ENCODE assay signal across 9 mouse cellular contexts in the genomic region with DNA sequence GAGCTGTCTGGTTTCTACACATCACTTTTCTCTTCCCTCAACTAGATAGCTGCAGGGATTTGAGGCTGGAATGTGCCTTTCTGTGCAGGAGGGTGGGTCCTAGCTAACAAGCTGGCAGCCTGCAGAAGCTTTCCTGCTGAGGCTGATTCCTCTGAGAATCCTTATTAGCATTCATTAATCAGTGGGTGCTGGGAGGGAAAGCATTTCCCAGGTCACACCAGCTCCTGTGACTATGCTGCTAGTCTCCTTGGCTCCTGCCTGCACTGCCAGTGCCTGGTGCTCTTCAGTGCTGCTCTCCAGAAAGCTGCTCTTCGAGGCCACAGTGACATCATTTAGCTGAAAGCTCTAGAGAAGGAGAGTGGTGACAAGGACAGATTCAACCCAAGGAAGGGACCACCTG.
A peak's percentile ranks its signal among the peaks of the same experiment; 100 is the strongest.
DNase-seq lines count a peak whose midpoint lies in the region; ATAC-seq and TF ChIP-seq lines count a peak whose summit lies in the region.
"Had no signal": no experiment of that assay in that cellular context is flagged by ENCODE, and none has a peak within 500 bp of the region (broad histone marks: within the 10 kb centered on the region; RNA-seq: fewer than 3 reads in every experiment).

No protein-coding gene starts in this region.

- H3K27me3 ChIP-seq in kidney, adult 2 months (replicated peaks; ENCODE audit: control insufficient read depth, insufficient read depth, low read length), result no peaks in the 10 kb centered on the region
- H3K27me3 ChIP-seq in forebrain, postnatal 0 days (ENCODE audit: insufficient read depth, low read length), result no peaks in the 10 kb centered on the region

- peak; percentile 54; the same call in 1 of the 2 replicates for ATAC-seq in forebrain, postnatal 0 days
- no peak for ATAC-seq in megakaryocyte-erythroid progenitor cell, adult 5-6 weeks (replicated peaks; ENCODE audit: low FRiP score, low TSS enrichment, poor library complexity, severe bottlenecking)

- H3K4me2 ChIP-seq in forebrain, postnatal 0 days (ENCODE audit: low read depth), result no peak overlapping the region

- peaks cover 37% of the 10 kb centered on the region for H3K4me1 ChIP-seq in kidney, adult 2 months (ENCODE audit: control insufficient read depth, insufficient read depth, low read length)
- peaks cover 8% of the 10 kb centered on the region for H3K4me1 ChIP-seq in forebrain, postnatal 0 days (ENCODE audit: insufficient read depth)
- H3K4me1 ChIP-seq in olfactory bulb, adult 2 months (ENCODE audit: control insufficient read depth, insufficient read depth, low read length), result peaks cover 26% of the 10 kb centered on the region

- no peaks in the 10 kb centered on the region for H3K36me3 ChIP-seq in kidney, adult 2 months (ENCODE audit: control insufficient read depth, insufficient read depth, low read length)
- H3K36me3 ChIP-seq in forebrain, postnatal 0 days (ENCODE audit: insufficient read depth), result no peaks in the 10 kb centered on the region

- H3K27ac ChIP-seq in kidney, adult 2 months (ENCODE audit: insufficient read depth, low read depth, low read length), result 0 out of 2 replicates have a peak overlapping the region, but pooled peaks have one; percentile 65
- H3K27ac ChIP-seq in forebrain, postnatal 0 days (ENCODE audit: low read depth, low read length), result peak overlapping the region; percentile 58; the same call in 1 of the 2 replicates
- H3K27ac ChIP-seq in olfactory bulb, adult 2 months (ENCODE audit: insufficient read depth, low read depth, low read length), result peak overlapping the region; percentile 34

- no peak overlapping the region for H3K9ac ChIP-seq in forebrain, postnatal 0 days

- WGBS in kidney, adult 2 months, result 16% methylated on average over 1 of the region's 1 CpGs
- 0% methylated on average over 1 of the region's 1 CpGs for WGBS in forebrain, postnatal 0 days
- WGBS in olfactory bulb, adult 2 months, result 7% methylated on average over 1 of the region's 1 CpGs

- TF ChIP-seq CTCF in kidney, adult 2 months (conservative IDR thresholded peaks at IDR 0.05; ENCODE audit: insufficient read depth, insufficient read length, low read depth, low read length), result no peak
- TF ChIP-seq CTCF in brain, embryonic 14.5 days (IDR thresholded peaks at IDR 0.05; ENCODE audit: borderline replicate concordance, extremely low read depth, insufficient read depth, insufficient read length), result no peak
- no peak for TF ChIP-seq CTCF in forebrain, postnatal 0 days (IDR thresholded peaks at IDR 0.05; ENCODE audit: low read depth)
- no peak for TF ChIP-seq CTCF in olfactory bulb, adult 2 months (IDR thresholded peaks at IDR 0.05; ENCODE audit: insufficient read depth, low read depth, low read length)

- DNase-seq in kidney, adult 2 months, result peak; percentile 54
- no peak for DNase-seq in kidney, postnatal 10 days
- peak; percentile 84 for DNase-seq in brain, embryonic 14.5 days (ENCODE audit: low read depth)
- DNase-seq in forebrain, postnatal 0 days, result peak; percentile 38
- no peak for DNase-seq in urinary bladder, postnatal 25 days (ENCODE audit: low spot score)
- no peak for DNase-seq in left cerebral cortex, adult 18-20 months (ENCODE audit: low spot score in 2 of 2)
- DNase-seq: layer of hippocampus, adult 9-11 months had no signal

- H3K4me3 ChIP-seq in kidney, adult 2 months (ENCODE audit: insufficient read depth, low read depth, low read length), result no peak overlapping the region
- no peak overlapping the region for H3K4me3 ChIP-seq in forebrain, postnatal 0 days (ENCODE audit: low read depth, low read length)
- H3K4me3 ChIP-seq in olfactory bulb, adult 2 months (ENCODE audit: insufficient read depth, low read depth, low read length), result no peak overlapping the region

- no peaks in the 10 kb centered on the region for H3K9me3 ChIP-seq in forebrain, postnatal 0 days (ENCODE audit: low read length)

- no peak for TF ChIP-seq POLR2A in kidney, adult 2 months (IDR thresholded peaks at IDR 0.05; ENCODE audit: low read depth, low read length)
- no peak for TF ChIP-seq POLR2A in brain, embryonic 14.5 days (IDR thresholded peaks at IDR 0.05; ENCODE audit: borderline replicate concordance, extremely low read depth, insufficient read depth, insufficient read length, poor library complexity, severe bottlenecking)
- no peak for TF ChIP-seq POLR2A in olfactory bulb, adult 2 months (IDR thresholded peaks at IDR 0.05; ENCODE audit: insufficient read depth, low read depth, low read length)

Comparison
In these comparisons a context has a peak if more than half of its experiments do, and no peak if none do; other contexts are left out.
1. DNase-seq: peak in kidney, adult 2 months (single experiment), brain, embryonic 14.5 days (single experiment) and forebrain, postnatal 0 days (single experiment); none in kidney, postnatal 10 days (single experiment), urinary bladder, postnatal 25 days (single experiment) and left cerebral cortex, adult 18-20 months (0 of 2).
2. Peak in every context shown above with its lines, with median percentiles within 50 percentile points of each other: H3K27ac ChIP-seq.